Mouse (Mus musculus): ENCODE data around the gene Parp14.
"Not testable (repeated sequence)": the region's sequence is repeated elsewhere in the genome, so short reads cannot be mapped to it uniquely, and the experiment has no call there.

Gene Parp14

GRCm38 (mm10) chr16:35871048-35871851, at the start of gene Parp14:
Gene Parp14 (minus strand): TSS chr16:35871544.
- DNase-seq = peak; percentile 49

DNA sequence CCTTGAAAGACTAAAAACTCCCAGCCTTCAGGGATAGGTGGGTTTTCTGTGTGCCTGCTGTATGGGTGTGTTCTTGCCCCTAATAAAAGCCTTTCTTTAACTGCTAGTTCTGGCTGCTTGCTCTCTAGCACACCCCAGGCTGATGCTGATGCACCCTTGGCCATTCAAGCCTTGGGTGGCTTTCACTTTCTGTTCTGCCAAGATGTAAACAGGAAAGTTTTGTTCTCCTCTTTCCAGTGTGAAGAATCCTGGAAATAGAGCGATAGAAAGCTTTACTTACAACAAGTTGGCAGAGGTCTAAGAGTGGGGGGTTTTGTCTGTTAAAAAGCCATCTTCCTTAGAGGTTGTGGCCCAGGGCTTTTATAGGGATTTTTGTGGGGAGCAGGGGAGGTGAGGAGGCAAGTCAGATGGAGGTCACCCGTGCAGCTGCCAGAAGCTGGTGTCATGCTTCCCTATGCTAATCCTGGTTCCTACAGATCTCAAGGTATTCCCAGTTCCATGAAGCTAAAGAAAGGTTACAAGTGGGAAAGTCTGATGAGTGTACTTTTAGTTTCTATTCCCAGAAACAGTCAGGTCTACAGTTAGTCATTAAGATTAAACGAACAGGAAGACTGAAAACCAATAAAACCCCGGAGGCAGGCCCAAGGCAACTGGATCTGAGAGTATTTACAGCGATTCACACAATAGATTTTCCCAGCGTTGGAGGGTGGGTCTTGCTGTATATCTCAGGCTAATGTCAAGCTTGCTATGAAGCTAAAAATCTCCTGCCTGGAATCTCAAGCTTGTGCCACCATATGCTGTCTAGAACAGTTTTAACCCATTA, 47.6 kb upstream of the Parp14 start:
- DNase-seq = peak; percentile 23

- DNase-seq = peak; percentile 70
Observed at GRCm38 (mm10) chr16:35914301-35914700, 43.0 kb upstream of the Parp14 start.

DNA sequence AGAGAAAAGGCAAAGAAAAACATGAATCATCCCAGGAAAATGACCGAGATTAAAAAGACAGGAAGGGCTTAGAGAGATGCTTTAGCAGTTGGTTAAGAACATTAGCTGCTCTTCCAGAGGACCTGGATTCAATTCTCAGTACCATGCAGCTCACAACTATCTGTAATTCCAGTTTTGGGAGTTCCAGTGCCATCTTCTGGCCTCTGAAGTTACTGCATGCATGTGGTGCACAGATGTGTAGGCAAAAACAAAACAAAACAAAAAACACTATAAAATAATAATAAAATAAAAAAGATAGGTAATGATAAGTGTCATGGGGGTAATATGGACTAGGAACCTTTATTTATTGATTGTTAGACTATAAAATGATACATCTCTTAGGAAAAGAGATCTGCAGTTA, 42.2 kb upstream of the Parp14 start:
- DNase-seq = peak; percentile 35

DNA sequence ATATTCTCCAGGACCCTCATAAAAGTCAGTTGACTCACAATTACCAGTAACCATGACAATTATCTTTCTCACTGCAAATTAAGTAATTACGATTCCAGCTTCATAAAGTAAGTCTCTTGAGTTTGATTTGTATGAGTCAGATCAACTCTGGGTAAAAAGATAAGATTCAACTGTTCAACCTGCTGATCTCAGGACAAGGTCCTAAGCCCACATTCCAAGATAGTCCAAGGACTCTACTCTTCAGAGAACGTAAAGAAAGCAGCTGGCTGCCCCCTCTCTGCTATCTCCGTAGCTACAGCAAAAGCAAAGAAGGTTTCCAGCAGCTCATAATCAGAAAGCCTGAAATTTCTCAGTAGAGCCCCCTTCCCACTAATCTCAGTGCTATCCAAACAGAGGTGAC, 40.1 kb upstream of the Parp14 start:
- no peak for DNase-seq

DNA sequence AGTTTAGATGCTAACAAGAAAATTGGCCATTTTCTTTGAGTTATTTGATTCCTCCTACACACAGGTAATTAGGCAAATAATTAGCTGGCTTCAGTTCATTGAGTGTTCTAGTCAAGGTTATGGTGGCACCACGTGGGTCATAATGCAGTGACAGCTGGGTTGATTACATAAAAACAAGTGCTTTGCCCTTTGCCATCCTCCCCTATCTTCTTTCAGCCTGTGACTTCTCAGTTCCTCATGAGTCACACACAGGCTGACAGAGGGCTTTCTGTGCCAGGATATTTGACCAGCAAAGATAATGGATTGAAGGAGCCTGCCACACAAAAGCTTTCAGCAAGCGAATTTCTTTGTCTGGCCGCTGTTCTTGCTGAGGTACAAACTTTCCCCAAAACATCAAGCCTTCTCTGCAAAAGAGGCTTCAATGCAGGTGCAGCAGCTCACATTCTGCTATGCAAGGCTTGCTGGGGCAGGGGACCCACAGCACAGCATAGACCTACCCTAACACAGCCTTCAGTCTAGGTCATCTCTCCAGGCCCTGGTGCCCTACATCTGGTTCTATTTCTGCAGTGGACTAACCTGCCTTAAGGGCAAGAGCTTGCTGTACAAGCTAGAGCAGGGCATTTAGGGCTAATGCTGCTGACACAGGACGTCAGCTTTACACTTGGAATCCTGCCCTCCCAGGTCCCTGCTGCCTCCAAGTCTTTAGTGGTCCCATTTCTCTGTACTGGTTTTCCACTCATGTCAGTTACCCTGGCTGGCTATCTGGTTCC, 36.3 kb upstream of the Parp14 start:
- peak; percentile 67 for DNase-seq

GRCm38 (mm10) chr16:35906887-35907286, 35.5 kb upstream of the Parp14 start:
- peak; percentile 75 for DNase-seq

DNA sequence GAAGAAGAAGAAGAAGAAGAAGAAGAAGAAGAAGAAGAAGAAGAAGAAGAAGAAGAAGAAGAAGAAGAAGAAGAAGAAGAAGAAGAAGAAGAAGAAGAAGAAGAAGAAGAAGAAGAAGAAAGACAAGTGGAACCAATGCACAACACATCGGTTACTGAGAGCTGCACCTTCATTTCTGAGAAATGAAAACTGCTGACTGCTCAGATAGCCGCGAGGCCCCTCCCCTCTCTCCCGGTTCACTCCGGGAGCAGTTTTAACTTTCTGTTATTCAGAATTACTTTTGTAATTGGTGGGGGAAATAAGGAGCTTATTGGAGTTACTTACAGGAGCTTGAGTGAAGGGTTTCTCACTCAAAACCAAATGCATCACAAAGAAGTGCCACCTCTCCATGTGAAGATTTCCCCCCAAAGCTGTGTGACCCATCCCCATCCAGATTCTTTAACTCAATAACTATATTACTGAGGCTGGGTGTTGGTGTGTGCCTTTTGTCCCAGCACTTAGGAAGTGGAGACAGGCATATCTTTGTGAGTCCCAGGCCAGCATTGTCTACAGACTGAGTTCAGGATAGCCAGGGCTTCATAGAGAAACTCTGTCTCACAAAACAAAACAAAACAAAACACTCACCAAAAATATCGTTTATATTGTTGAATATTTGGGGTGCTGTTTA, 34.6 kb upstream of the Parp14 start:
- no peak for DNase-seq

GRCm38 (mm10) chr16:35905355-35905754, 34.0 kb upstream of the Parp14 start:
- DNase-seq = no peak

GRCm38 (mm10) chr16:35904121-35904736, 32.9 kb upstream of the Parp14 start:
- DNase-seq = no peak

DNA sequence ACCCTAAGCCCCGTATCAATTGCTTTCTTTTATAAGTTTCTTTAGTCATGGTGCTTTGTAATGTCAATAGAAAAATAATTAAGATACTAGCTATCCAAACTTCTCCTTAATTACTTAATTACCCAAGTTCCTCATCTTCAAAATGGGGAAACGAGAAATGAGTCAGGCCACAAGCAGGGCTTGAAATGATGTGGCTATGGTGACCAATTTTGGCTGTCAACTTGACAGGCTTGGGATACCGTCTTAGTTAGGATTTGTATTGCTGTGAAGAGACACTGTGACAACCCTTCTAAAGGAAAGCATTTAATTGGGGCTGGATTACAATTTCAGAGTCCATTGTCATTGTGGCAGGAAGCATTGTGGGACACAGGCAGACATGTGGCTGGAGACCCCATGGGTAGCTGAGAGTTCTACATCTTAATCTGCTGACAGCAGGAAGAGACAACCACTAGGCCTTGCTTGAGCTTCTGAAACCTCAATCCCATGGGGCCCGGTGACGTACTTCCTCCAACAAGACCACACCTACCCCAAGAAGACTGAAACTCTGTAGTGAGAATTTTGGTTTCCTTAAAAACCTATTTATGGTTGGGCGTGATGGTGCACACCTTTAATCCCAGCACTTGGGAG, 31.8 kb upstream of the Parp14 start:
- DNase-seq = no peak

- DNase-seq = no peak
Observed at GRCm38 (mm10) chr16:35900541-35900940, 29.2 kb upstream of the Parp14 start.

- DNase-seq = no peak
Observed at GRCm38 (mm10) chr16:35894997-35895396, 23.7 kb upstream of the Parp14 start.

- DNase-seq = not testable (repeated sequence)
Observed at GRCm38 (mm10) chr16:35891603-35892002, 20.3 kb upstream of the Parp14 start.

DNA sequence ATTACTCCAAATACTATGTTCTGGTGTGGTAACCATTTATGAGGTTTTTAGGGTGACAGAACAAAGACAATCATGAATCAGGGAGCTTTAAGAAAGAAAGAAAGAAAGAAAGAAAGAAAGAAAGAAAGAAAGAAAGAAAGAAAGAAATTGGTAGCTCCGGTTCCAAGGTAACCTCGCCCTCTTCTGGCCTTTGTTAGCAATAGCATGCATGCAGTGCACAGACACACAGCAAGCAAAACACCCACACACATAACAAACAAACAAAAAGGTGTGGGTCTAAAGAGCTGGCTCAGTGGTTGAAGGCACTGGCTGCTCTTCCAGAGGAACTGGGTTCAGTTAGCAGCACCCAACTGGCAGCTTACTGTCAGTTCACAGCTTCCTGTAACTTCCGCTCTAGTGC, 19.3 kb upstream of the Parp14 start:
- no peak for DNase-seq

GRCm38 (mm10) chr16:35888910-35889309, 17.6 kb upstream of the Parp14 start:
- DNase-seq = no peak

GRCm38 (mm10) chr16:35888174-35888573, 16.8 kb upstream of the Parp14 start:
- DNase-seq = no peak

DNA sequence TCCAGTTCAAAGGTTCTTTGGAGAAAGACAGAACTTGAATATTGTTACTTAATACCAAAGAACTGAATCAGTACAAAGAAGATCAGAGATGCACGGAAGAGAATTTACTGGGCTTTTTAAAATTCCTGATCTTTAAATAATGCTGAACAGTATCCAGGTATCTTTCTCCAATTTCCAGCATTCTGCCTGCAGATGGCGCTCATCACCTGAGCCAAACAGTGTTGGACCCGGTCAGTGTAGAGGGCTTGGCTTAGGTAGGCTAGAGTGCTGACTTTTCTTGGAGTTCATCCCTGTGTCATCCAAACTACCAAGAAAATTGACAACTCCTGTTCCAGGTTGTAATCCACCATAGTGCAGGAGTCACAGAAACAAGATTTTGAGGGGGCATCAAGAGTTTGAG, 3.1 kb upstream of the Parp14 start:
- DNase-seq = peak; percentile 83

GRCm38 (mm10) chr16:35872410-35873006, 1.2 kb upstream of the Parp14 start:
- DNase-seq = no peak

DNA sequence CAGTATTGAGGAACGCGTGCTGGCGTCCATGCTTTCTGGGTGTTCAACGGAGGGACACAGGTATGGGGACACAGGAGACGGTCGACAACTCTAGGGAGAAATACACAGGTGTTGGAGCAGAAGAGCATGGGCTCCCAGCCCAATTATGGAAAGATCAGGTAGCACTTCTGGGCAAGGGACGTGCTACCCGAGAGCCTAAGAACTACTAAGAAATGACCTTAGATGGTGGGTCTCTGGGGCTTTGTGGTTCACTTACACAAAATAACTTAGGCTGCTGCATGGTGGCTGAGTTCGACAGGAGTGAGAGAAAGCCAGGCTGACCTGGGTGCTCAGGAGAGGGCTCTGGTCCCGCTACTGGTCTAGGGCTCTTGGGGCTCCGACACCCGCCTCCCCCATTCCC, 554 bp upstream of the Parp14 start:
- DNase-seq = no peak

DNA sequence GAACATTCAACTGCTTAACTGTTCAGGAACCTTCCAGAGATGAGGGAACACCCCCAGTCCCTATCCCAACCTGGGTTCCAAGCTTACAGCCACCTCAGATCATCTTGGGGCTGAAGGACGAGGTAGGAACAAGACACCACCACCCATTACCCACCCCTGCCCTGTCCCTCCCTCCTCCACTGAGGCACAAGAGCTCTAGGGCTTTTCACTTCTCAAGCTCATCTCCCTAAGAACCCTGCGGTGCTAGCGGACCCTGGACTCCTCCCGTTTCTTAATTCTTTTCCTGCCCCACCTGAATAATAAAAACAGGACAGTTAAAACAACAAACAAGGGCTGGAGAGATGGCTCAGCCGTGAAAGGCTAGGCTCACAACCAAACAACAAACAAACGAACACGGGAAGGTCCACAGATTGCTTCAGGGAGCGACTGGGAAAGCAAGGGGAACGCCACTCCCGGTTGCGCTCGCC, 730 bp downstream of the Parp14 start:
- DNase-seq = peak; percentile 21
